ENCODE assay signal across 30 mouse cellular contexts in the genomic region with DNA sequence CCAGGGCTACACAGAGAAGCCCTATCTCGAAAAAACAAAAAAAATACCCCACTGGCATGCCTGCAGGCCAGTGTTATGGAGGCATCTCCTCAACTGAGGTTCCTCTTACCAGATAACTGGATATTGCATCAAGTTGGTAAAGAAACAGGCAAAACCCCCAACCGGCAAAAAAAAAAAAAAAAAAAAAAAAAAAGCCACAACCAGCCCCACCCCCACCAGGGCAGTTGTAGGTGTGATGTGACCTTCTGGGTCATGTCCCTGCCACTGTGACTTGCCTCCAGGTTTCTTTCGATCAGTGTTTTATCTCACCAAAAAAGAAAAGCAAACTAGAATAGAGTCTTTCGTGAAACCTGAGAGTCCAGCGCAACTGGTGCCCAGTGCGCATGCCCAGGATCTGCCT. TPM values are rescaled to one million over a fixed set of nuclear protein-coding genes. Genes with fewer than 3 reads are reported as not detected.
A peak's percentile ranks its signal among the peaks of the same experiment; 100 is the strongest.
DNase-seq lines count a peak whose midpoint lies in the region; ATAC-seq and TF ChIP-seq lines count a peak whose summit lies in the region.
"Had no signal": no experiment of that assay in that cellular context is flagged by ENCODE, and none has a peak within 500 bp of the region (broad histone marks: within the 10 kb centered on the region; RNA-seq: fewer than 3 reads in every experiment).

No protein-coding gene starts in this region.

- DNase-seq in heart, postnatal 14 days, result no peak
- DNase-seq in lung, postnatal 10 days, result no peak
- no peak for DNase-seq in MEL (ENCODE audit: low read depth, low spot score)
- DNase-seq in left cerebral cortex, postnatal 14 days (ENCODE audit: low spot score in 2 of 2), result no peak
- DNase-seq in thymus, postnatal 0 days (ENCODE audit: low spot score), result no peak
- DNase-seq: adrenal gland, postnatal 14 days; cerebellum, adult 11-12 months; cerebellum, adult 9-11 months; forebrain, postnatal 0 days; kidney, adult 18-20 months; kidney, postnatal 4 days; left cerebral cortex, postnatal 4 days; liver; lung, postnatal 4 days; retina, postnatal 1 day; right cerebral cortex, postnatal 14 days; thymus, adult 18-20 months; thymus, postnatal 4 days had no signal

- ATAC-seq in heart, embryonic 12.5 days (ENCODE audit: insufficient number of reproducible peaks, low FRiP score), result no peak
- no peak for ATAC-seq in lung, embryonic 15.5 days (ENCODE audit: borderline replicate concordance, extremely low read depth, low FRiP score, low TSS enrichment)
- ATAC-seq: CD4-positive, CD25-positive, alpha-beta regulatory T cell, adult 4 months; forebrain, postnatal 0 days; hindbrain, embryonic 16.5 days had no signal

- TF ChIP-seq CTCF in MEL (IDR thresholded peaks at IDR 0.05 in 2 of 3, conservative IDR thresholded peaks at IDR 0.05 in 1 of 3; ENCODE audit: control insufficient read depth in 1 of 3, insufficient read depth in 1 of 3, low read depth in 2 of 3, low read length in 3 of 3, poor library complexity in 1 of 3, severe bottlenecking in 1 of 3), result no peak

- intact Hi-C loops in heart, postnatal 14 days (cut with DNase I), result no loop called here
- intact Hi-C loops in left cerebral cortex, postnatal 14 days (cut with DNase I), result loop anchor here (10.0 kb wide), 1 partner anchor 62 kb away; no protein-coding TSS in a partner anchor

- H3K4me3 ChIP-seq in heart, embryonic 12.5 days, result no peak overlapping the region
- H3K4me3 ChIP-seq in lung, embryonic 15.5 days, result no peak overlapping the region
- no peak overlapping the region for H3K4me3 ChIP-seq in MEL (ENCODE audit: control insufficient read depth in 1 of 2, insufficient read depth in 1 of 2, low read depth in 2 of 2, low read length in 2 of 2)
- H3K4me3 ChIP-seq: embryonic facial prominence, embryonic 10.5 days; embryonic facial prominence, embryonic 15.5 days; forebrain, embryonic 12.5 days; megakaryocyte, embryonic 14.5 days; midbrain, embryonic 12.5 days; neural tube, embryonic 15.5 days had no signal

- H3K9ac ChIP-seq in heart, embryonic 12.5 days, result no peak overlapping the region
- H3K9ac ChIP-seq in lung, embryonic 15.5 days, result no peak overlapping the region
- no peak overlapping the region for H3K9ac ChIP-seq in MEL (ENCODE audit: control insufficient read depth, low read depth, low read length, poor library complexity, severe bottlenecking)
- H3K9ac ChIP-seq: embryonic facial prominence, embryonic 15.5 days; forebrain, embryonic 12.5 days; forebrain, postnatal 0 days; midbrain, embryonic 12.5 days; neural tube, embryonic 15.5 days had no signal

- 0 out of 2 replicates have a peak overlapping the region, but pooled peaks have one; percentile 0 for H3K4me2 ChIP-seq in heart, embryonic 12.5 days
- 0 out of 2 replicates have a peak overlapping the region, but pooled peaks have one; percentile 1 for H3K4me2 ChIP-seq in lung, embryonic 15.5 days
- H3K4me2 ChIP-seq: embryonic facial prominence, embryonic 15.5 days; forebrain, embryonic 12.5 days; midbrain, embryonic 12.5 days; neural tube, embryonic 15.5 days had no signal

- 71% methylated on average over 6 of the region's 6 CpGs for WGBS in heart, embryonic 12.5 days
- 57% methylated on average over 6 of the region's 6 CpGs for WGBS in lung, embryonic 15.5 days

- H3K79me2 ChIP-seq in MEL (ENCODE audit: control insufficient read depth, insufficient read depth, low read length, poor library complexity), result no peaks in the 10 kb centered on the region

- no peak overlapping the region for H3K27ac ChIP-seq in heart, embryonic 12.5 days (ENCODE audit: poor library complexity, severe bottlenecking)
- no peak overlapping the region for H3K27ac ChIP-seq in lung, embryonic 15.5 days
- no peak overlapping the region for H3K27ac ChIP-seq in MEL (ENCODE audit: control insufficient read depth, low read depth, low read length)
- H3K27ac ChIP-seq: embryonic facial prominence, embryonic 10.5 days; embryonic facial prominence, embryonic 15.5 days; forebrain, embryonic 12.5 days; kidney, postnatal 0 days; midbrain, embryonic 12.5 days; neural tube, embryonic 15.5 days had no signal

- H3K9me3 ChIP-seq in heart, embryonic 12.5 days (replicated peaks), result peaks cover 12% of the 10 kb centered on the region
- H3K9me3 ChIP-seq in lung, embryonic 15.5 days, result no peaks in the 10 kb centered on the region
- no peaks in the 10 kb centered on the region for H3K9me3 ChIP-seq in MEL (replicated peaks; ENCODE audit: insufficient read depth, low read length)
- H3K9me3 ChIP-seq: embryonic facial prominence, embryonic 10.5 days; embryonic facial prominence, embryonic 15.5 days; forebrain, embryonic 12.5 days; midbrain, embryonic 12.5 days; neural tube, embryonic 15.5 days had no signal

- TF ChIP-seq EP300 in MEL (IDR thresholded peaks at IDR 0.05; ENCODE audit: low read depth in 1 of 2, low read length in 2 of 2), result no peak

- peaks cover 10% of the 10 kb centered on the region; the same call in 1 of the 2 replicates for H3K4me1 ChIP-seq in heart, embryonic 12.5 days (replicated peaks)
- H3K4me1 ChIP-seq in lung, embryonic 15.5 days, result peaks cover 6% of the 10 kb centered on the region; the same call in 1 of the 2 replicates
- no peaks in the 10 kb centered on the region for H3K4me1 ChIP-seq in MEL (ENCODE audit: control insufficient read depth in 1 of 2, insufficient read depth in 2 of 2, low read length in 2 of 2)

- TF ChIP-seq RAD21 in MEL (IDR thresholded peaks at IDR 0.05; ENCODE audit: low read depth, low read length), result no peak

- no peak for TF ChIP-seq POLR2A in MEL (IDR thresholded peaks at IDR 0.05; ENCODE audit: control insufficient read depth in 1 of 2, insufficient read depth in 1 of 2, low read depth in 1 of 2, low read length in 2 of 2, poor library complexity in 1 of 2)

- H3K36me3 ChIP-seq in heart, embryonic 12.5 days, result no peaks in the 10 kb centered on the region
- no peaks in the 10 kb centered on the region for H3K36me3 ChIP-seq in lung, embryonic 15.5 days
- H3K36me3 ChIP-seq in MEL (ENCODE audit: control insufficient read depth in 1 of 2, insufficient read depth in 2 of 2, low read length in 2 of 2), result no peaks in the 10 kb centered on the region
- H3K36me3 ChIP-seq: embryonic facial prominence, embryonic 10.5 days; embryonic facial prominence, embryonic 15.5 days; forebrain, embryonic 12.5 days; midbrain, embryonic 12.5 days; neural tube, embryonic 15.5 days had no signal

- H3K27me3 ChIP-seq in heart, embryonic 12.5 days (replicated peaks), result peaks cover 28% of the 10 kb centered on the region
- peaks cover 29% of the 10 kb centered on the region for H3K27me3 ChIP-seq in lung, embryonic 15.5 days
- H3K27me3 ChIP-seq in MEL (ENCODE audit: control insufficient read depth in 1 of 2, insufficient read depth in 2 of 2, low read length in 2 of 2), result no peaks in the 10 kb centered on the region

TF ChIP-seq in MEL, 35 proteins besides CTCF, POLR2A, EP300 and RAD21:
- no peak for TF ChIP-seq NRF1 (IDR thresholded peaks at IDR 0.05; ENCODE audit: insufficient read depth, low read depth, low read length, poor library complexity, severe bottlenecking)
- no peak for TF ChIP-seq GATA1 (IDR thresholded peaks at IDR 0.05; ENCODE audit: low read depth, low read length)
- TF ChIP-seq ZNF384 (IDR thresholded peaks at IDR 0.05; ENCODE audit: low read depth, low read length), result 0 out of 2 replicates have a peak, but pooled peaks have one; percentile 7
- TF ChIP-seq POLR2AphosphoS2 (IDR thresholded peaks at IDR 0.05; ENCODE audit: low read length), result no peak
- TF ChIP-seq MAZ (IDR thresholded peaks at IDR 0.05; ENCODE audit: low read depth, low read length), result no peak

RNA-seq across cellular contexts. Expression of gene Susd5, which starts 4.1 kb away (rescaled TPM):
- 0.08 and 0.18 TPM in 2 replicates for polyA plus RNA-seq in heart, embryonic 12.5 days (2016; fragmentation: Nextera tagmentation; extraction: Ambion mirVana)
- total RNA-seq in heart, postnatal 14 days (2021), result 1 to 10 TPM in 1 of 2 experiments, under 1 TPM in 1; 0.73 to 1.1 TPM
- polyA plus RNA-seq in lung, embryonic 15.5 days (2015; fragmentation: Nextera tagmentation; extraction: Ambion mirVana), result 0.89 and 0.97 TPM in 2 replicates
- total RNA-seq in MEL (2012; rRNA removed), result not detected in 2 replicates
- not detected for polyA plus RNA-seq in MEL (2012; ENCODE audit: insufficient read depth in 1 of 2, insufficient read length in 2 of 2, low read depth in 1 of 2, low replicate concordance in 2 of 2, missing spikeins in 1 of 2)
- 10 to 100 TPM; 12.7 to 16.9 TPM for total RNA-seq in left cerebral cortex, postnatal 14 days (2021)
- polyA plus RNA-seq in thymus, postnatal 0 days (2015; fragmentation: Nextera tagmentation; extraction: Ambion mirVana), result 0.09 TPM in 1 of 2 replicates, not detected in the other
- total RNA-seq: common myeloid progenitor, adult 5-6 weeks had no signal
- polyA plus RNA-seq: CD4-positive, CD25-positive, alpha-beta regulatory T cell, adult 4 months had no signal

RNA-seq across cellular contexts. Expression of gene Fbxl2, which starts 6.9 kb away (rescaled TPM):
- 1.6 and 2.1 TPM in 2 replicates for polyA plus RNA-seq in heart, embryonic 12.5 days (2016; fragmentation: Nextera tagmentation; extraction: Ambion mirVana)
- under 1 TPM; 0.93 TPM for total RNA-seq in heart, postnatal 14 days (2021)
- 4.3 and 5.1 TPM in 2 replicates for polyA plus RNA-seq in lung, embryonic 15.5 days (2015; fragmentation: Nextera tagmentation; extraction: Ambion mirVana)
- total RNA-seq in MEL (2012; rRNA removed), result 1.5 and 1.8 TPM in 2 replicates
- 1 to 10 TPM in 1 of 2 experiments, not detected in 1; 3.0 TPM for polyA plus RNA-seq in MEL (2012; ENCODE audit: insufficient read depth in 1 of 2, insufficient read length in 2 of 2, low read depth in 1 of 2, low replicate concordance in 2 of 2, missing spikeins in 1 of 2)
- 10 to 100 TPM; 50.7 to 56.1 TPM for total RNA-seq in left cerebral cortex, postnatal 14 days (2021)
- polyA plus RNA-seq in thymus, postnatal 0 days (2015; fragmentation: Nextera tagmentation; extraction: Ambion mirVana), result 1.6 and 2.1 TPM in 2 replicates
